Mouse (Mus musculus) right cerebral cortex, postnatal 10 days (tissue): ENCODE measurements at regions not wholly inside any gene's neighbourhood (a gene's known extent, or its start where the extent isn't known, plus 50 kb on each side); places are given as distances from the start of the nearest gene placed in this dataset.
"Not testable (repeated sequence)": the region's sequence is repeated elsewhere in the genome, so short reads cannot be mapped to it uniquely, and the experiment has no call there.

ENCODE experiments used
- DNase-seq, 2 experiments: peaks; one replicate each; pipeline ENCODE4 v3.0.0; 2021; ENCODE audit warnings: low spot score in 2 of 2

DNA sequence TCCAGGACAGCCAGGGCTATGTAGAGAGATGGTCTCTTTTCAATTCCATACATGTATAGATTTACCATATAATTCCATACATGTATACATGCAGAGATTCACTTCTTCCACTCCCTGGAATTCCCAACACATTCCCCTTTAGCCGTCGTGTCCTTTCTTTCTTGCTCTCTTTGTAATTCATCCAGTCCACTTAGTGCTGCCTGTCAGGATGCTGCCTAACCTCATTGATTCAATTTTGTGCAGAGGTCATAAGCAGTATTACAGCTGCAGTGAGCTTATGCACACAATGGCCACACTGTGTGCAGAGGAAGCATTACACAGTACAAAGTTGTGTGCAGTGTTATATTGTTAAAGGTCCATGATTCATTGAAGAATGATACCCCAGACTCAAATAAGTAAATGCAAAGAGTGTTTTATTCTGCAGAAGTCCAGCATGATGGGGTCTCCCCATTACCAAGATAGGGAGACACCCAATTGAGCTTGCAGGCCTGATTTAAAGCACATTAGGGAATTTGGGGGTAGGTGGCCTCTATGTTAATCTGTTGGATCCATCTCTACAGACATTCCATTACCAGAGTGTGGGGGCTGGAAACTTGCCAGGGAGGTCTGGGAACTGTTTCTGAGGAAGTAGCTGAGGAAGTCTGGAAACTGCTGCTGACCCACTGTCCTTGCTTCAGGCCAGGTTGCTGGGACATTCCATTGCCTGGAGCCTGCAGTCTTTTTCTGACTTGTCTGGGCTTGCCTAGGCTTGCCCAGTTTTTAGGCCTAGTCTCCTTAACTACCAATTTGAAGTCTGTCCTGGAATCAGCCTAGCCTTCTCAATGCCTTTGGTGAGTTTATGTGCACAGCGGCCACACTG is 72.8 kb downstream of the Fam161a start:
- DNase-seq = no peak

DNA sequence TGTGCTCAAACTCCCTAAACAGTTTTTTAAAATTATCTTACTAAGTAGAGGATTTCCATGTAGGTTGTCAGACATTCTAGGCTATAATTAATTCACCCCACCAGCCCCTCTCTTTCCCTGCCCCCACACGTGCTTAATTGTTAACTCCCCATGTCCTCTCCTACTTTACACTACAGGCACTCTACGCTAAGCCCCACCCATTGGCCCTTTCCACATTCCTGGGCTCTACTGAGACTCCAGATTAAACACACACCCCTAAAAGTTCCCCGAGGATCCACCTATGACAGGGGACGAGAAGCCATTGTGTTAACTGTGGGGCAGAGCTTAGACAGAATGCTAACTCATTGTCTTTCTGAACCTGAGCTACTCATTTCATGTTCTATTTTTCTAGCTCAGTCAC is 74.3 kb downstream of the Fam161a start:
- DNase-seq = no peak

DNA sequence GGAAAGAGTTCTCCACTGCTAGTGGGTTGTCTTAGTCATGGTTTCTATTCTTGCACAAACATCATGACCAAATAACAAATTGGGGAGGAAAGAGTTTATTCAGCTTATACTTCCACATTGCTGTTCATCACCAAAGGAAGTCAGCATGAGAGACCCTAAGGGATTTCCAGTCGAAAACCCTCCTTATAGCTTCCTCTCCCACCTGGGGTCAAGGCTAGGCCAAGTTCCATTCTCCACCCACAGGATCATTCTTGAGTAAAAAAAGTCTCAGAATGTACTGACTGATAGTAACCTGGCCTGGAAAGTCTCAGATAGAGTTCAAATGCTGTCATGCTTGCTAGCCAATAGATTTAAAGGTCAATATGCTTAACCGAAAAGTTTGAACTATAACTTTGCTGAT is 76.5 kb downstream of the Fam161a start:
- DNase-seq = not testable (repeated sequence)

DNA sequence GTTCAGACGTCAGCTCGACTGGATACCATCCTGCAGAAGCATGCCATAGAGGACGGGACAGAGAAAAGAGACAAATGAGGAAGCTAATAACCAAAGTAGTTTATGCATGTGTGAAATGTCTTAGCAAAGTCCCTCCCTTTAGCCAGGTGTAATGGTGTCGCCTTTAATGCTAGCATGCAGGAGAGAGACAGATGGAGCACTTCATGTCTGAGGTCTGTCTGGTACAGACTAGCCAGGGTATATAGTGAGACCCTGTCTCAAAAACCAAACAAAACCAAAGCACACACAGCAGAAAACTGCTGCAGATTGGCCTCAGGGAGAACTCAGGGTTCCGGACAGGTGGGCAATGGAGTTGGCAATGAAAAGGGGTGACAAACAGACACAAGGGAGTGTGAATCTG is 88.0 kb downstream of the Fam161a start:
- DNase-seq = no peak

DNA sequence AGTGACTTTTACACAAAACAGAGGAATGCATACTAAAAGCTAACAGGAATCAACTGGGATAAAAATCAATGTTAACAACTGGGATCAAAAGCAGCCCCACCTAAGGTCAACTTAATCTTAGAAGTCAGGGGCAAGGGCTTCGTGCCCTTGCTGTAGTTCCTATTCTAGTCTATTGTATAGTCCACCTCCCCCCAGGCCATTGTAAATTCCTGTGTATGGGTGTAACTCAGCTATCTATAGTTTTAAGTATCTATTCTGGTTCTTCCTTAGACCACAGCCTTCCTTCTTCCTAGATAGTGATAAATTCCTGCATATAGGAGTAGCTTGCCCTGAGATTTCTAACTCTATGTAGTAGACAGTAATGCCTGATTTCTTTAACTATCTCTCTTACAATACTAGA is 88.4 kb downstream of the Fam161a start:
- DNase-seq = not testable (repeated sequence)

DNA sequence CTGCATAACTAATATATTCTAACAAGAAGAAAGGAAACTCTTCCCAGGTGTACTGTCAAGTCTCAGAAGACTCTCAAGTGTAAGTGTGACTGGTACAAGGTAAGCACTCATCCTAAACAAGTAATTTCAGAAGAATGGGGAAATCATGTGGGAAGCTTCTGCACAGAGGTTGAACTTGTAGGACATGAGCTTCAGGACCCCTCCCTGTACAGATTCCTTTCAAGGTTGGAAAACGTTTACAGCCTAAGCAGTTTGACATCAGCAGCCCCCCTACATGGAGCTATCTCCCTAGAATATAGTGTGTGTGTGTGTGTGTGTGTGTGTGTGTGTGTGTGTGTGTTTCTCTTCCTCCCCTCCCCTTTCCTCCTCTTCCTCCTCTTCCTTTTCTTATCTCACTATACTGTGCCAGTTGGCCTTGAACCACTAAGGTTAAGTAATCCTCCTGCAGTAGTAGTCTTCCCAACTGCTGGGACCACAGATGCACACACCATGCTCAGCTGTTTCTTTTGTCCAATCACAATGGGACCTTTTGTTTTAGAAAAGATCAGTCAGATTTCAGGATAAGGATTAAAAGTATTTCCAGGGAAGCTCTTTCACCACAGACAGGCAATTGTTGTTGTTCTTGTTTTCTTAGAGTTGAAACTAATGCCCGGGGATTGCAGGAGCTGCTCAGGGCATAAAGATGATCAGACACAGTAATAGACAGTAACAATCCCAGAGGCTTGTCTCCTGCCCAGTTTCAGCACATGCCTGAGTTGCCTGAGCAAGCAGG is 89.3 kb downstream of the Fam161a start:
- DNase-seq = no peak

DNA sequence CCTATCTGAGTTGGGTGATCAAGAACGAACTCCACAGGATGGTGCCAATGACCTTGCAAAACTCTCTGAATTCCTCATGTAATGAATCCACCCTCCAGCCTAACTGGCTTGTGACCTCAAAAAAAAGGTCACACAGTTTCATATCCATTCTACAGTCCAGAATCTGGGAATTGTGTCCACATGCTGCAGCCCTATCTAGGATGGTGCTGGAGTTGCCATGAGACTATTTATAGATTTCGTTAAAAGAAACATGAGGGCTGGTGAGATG is 89.8 kb downstream of the Fam161a start:
- DNase-seq = no peak

DNA sequence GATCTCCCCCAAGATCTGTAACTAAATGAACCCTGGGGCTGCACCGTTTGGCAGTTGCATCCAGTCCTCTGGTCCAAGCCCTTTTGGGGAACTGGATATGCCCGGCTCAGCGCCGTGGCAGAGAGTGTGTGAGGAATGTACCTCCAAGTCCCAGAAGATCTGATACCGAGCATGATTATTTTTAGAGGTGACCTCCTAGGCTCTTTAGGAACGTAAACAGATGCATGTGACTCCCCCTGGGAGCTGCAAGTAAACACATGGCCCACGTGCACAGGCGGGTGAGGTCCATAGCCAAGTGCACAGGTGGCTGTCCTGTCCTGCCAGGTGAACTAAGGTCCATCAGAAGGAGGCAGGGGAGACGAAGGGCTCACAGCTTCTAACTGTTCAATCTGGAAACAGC is 107.3 kb downstream of the Fam161a start:
- DNase-seq = no peak

DNA sequence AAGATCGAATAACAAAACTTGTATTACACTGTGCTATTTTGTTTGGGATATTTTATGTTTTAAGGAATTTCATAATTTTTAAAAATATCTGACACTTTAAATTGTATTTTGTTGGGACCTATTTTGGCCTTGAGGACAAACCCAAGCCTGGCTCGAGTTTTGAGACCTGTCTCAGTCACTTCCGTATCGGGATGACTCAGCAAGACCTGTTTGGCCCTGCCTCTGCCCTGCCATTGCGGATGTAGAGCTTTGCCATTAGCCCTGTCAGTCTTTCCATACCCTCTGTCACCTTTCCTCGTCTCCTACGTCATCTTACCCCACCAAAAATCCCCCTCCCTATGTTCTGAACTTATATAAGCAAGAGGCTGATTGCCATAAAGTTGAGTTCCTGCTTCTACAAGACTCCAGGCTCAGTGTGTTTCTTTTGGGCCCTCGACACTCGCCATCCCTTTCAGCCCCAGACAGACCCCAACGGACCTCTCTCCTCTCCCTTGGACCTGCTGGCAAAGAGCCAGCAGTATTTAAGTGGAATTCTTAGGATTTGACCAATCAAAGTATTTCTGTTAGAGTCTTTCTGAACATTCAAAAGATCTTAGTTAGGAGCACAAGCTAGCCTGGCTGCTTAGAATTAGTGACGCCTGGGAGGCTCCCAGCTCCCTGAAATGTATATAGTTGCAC is 113.3 kb downstream of the Fam161a start:
- DNase-seq = no peak

DNA sequence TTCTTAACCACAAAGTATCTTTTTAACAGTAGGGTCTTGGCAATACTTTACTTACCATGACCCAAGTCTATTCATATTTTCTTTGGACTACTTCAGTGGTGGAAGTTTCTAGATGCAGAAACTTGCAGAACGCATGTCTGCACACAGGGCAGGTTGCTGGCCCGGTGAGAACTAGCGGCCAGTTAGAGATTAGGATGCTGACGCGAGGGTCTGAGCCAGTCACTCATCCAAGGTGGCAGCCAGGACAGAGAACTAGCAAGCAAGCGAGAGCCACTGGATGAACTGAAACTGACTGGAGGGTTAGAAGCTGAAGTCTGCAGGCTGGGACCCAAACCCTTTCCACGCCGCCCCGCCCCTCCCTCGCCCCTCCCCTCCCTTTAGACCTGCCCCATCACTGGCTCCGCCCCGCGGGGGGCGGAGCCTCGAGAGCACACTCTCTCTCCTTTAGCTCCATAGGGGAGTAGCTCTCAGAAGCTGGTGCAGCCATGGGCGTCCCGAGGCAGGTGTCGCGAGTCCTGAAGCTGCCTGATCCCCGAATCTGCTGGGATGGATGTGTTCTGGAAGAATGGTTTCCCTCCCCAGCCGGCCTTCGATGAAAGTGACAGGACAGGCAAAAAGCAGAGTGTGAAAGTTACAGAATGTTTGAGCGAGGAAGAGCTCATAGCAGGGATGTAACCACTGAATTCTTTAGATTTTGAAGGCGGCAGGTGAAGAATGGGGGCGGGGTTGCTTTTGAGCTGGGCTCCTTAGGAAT is 117.0 kb downstream of the Fam161a start:
- DNase-seq = peak; percentile 29 to 37

DNA sequence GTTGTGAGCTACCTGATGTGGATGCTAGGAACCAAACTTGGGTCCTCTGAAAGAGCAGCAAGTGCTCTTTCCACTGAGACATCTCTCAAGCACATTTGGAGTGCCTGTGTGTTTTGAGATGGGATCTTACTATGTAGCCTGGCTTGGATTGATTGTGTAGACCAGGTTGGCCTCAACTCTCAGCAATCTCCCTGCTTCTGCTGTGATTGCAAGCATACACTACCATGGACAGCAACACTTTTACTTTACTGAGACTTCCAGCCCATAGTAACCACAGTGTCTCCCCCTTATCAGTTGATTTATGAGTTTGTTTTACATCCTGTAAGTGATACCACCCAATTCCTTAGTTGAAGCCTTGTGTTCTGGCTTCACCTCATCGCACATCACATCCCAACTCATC is 123.8 kb downstream of the Fam161a start:
- DNase-seq = no peak

DNA sequence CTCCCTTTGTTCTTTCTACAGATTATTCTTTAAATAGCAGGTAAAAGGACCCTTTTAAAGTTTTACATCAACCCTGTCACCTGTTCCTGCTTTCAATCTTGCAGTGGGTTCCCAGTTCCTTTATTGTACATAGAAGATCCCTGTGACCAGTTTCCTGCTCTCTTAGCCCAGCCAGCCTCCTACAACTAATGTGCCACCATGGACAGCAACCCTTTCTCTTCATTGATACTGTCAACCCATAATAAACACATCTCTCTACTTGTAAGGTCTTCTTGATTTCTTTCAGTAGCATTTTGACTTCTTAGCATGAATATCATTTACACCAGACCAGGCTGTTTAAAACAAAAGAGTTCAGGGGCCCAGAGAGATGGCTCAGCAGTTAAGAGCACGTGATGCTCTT is 124.2 kb upstream of the Xpo1 start:
- DNase-seq = no peak

DNA sequence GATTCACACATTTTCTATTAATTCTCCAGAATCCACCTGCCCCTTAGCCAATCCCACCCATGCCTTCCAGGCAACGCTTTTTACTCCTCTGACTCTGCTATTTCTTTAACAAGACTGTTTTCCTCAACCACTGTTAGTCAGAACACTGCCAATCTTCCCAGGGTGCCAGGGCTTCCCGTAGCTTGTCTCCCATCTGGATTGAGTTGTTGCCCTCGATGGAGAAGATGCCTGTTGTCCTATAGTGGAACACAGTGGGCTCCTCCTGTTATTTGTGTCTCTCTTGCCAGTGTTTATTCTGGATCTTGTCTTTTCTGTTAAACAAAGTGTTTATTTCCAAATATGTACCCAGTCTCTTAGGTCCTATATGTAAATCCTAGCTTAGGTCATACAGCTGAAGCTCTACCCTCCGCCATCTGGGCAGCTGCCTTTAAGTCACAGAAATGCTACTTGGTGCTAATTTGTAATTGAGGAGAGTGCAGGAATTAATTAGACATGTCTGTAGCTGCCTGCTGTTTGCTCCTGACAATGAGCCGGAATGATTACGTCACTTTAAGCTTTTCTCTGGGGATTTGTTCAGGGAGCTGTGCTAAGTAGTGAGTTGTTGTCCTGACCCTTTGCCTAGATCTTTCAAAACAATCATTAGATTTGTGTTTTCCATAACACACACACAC is 115.3 kb upstream of the Xpo1 start:
- no peak for DNase-seq

DNA sequence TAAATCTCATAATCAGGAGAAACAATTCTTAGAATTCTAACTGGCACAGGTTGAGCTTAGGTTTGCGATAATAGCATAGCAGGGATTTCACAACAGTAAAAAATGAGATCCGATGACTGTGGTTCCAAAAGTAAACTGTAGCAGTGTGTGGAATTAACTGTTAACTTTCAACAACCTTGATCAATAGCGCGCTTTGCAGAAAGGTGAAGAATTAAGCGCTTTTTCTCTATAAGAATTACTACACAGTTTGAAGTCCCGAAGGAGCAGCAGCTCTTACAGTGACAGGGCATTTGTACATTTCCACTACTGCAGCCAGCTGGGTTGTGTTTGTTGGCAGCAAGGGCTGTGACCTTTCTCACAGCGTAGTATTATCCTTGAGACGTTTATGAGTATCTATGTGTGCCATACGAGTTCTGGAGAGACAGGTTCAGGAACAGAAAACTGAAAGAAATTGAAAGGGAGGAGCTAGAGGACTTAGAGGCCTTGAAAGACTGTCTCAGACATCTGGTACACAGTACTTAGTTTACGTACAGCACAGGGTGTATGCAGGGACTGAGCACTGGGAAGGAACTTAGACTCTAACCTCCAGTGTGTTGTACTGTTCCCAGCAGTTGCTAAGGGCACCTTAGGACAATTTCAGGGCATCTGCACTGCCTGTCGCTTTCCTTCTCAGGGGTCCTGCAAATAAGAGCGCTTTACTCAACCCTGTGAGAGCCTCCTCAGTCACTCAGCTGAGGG is 114.6 kb upstream of the Xpo1 start:
- DNase-seq = no peak

DNA sequence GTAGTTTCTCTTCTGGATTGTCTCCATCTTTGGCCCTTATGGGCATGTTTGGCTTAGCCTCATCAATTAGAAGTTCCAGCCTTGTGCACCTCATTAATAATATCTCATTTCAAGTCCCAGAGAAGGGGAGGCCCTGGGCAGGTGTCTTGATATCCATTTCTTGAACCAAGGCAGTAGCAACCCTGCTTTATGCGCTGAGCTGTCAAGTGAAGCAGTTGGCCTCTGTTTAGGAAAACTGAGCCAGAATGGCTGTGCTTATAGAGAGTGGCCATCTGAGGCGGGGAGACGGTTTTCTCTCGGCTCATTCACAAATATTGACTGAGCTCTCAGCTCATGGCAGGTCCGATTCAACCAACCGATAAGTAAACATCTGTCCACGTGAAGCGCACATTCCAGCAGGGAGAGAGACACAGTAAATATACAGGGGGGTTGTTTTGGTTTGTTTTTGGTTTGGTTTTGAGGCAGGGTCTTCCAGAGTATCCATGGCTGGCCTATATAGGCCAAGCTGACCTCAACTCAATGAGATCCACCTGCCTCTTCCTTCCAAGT is 107.7 kb upstream of the Xpo1 start:
- DNase-seq = no peak

DNA sequence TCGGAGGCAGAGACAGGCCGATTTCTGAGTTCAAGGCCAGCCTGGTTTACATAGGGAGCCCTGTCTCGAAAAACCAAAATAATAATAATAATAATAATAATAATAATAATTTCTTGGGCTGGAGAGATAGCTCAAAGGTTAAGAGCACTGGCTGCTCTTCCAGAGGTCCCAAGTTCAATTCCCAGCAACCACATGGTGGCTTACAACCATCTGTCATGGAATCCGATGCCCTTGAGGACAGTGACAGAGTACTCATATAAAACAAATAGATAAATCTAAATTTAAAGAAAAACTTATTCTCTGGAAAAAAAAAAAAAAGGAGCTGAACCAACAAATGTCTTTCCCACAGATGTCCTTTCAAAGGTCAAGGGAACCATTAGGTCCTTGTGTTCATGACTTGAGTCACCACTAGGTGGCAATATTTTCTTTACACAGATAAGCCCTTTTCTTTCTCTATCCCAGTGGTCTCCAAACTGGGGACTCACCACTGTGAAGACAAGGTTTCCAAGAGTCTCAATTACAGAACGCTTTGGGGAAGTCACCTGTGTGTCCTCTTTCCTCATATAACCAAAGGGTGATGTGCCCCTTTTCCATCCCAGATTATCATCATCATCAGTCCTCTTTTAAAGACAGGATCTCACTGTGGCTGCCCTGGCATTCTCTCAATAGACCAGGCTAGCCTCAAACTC is 106.1 kb upstream of the Xpo1 start:
- DNase-seq = no peak

DNA sequence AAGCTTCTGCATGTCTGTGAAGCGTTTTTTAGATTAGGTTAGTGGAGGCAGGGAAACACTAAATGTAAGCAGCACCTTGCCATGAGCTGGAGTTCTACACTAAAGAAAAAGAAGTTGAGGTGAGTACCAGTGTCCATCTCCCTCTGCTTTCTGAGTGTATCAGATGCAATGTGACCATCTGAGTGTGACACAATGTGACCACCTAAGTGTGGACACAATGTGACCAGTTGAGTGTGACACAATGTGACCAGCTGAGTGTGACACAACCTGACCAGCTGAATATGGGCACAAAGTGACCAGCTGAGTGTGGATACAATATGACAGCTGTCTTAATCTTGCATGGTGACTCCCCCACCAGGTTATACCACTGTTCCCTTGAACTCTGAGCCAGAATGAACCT is 101.0 kb upstream of the Xpo1 start:
- no peak for DNase-seq

DNA sequence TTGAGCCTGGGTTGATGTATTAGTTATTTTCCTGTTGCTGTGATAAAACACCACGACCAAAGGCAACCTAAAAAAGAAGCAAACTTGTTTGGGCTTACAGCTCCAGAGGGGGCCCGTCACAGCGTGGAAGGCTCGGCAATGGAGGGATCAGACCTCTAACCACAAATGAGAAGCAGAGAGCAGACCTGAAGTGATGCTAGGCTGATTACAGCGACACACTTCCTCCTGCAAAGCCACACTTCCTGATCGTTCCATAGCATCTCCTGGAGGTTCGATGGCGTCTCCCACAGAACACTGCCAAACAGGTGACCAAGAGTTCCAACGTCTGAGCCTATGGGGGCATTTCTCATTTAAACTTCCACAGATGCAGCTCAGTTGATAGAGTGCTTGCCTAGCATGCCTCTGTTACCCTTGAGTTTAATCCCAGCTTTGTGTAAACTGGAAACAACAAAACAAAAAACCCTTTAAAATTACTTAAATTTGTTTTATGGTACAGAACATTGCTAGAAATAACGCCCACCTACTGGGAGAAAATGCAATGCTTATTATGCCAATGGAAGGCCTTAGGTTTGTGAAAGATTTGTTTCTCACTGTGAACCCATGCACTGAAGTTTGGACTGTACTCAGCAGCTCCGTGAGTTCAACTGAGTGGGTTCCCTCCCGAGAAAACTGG is 87.2 kb upstream of the Xpo1 start:
- no peak for DNase-seq

DNA sequence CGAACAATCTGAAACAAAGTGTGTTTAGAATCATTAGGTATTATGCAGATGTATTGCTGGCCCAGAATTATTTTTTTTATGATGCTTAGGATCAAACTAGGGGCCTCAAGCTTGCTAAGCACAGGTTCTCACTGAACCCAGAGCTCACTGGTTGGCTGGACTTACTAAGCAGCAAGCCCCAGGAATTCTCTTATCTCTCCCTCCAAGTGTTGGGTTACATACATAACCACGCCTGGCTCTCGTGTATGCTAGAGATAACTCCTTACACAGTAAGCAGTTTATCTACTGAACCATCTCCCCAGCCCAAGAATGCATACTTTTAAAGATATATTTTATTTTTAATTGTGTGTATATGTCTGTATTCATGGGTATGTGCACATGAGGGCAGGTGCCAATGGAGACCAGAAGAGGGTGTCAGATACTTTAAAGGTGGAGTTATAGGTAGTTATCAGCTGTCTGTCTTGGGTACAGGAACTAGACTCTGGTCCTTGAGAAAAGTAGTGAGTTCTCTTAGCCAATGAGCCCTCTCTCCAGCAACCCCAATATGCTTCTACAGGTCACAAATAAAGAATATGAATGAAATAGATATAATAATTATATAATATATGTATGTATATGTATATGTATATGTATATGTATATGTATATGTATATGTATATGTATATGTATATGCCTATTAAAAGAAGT is 86.0 kb upstream of the Xpo1 start:
- DNase-seq = no peak
